Mouse (Mus musculus) liver, embryonic 14.5 days (tissue): ENCODE data around the gene Fkbp15. TPM values are rescaled to one million over a fixed set of nuclear protein-coding genes. Genes with fewer than 3 reads are reported as not detected.

Source experiments
- ATAC-seq: fragments of 200-750 bp; cut with Nextera tagmentation; 2 replicates; pipeline ENCODE4 v1.8.0; 2017; ENCODE audit warnings: moderate number of reproducible peaks, mild to moderate bottlenecking, moderate library complexity; ENCODE audit not compliant: insufficient read depth
- DNase-seq, 3 experiments: peaks; one replicate each; pipeline ENCODE4 v3.0.0-alpha.2; 2012 to 2013; ENCODE audit warnings: low read depth in 3 of 3, low spot score in 3 of 3
- H3K27ac ChIP-seq: fragments of 300-500 bp; sonication (generic); 2 replicates; pipeline ENCODE4 v1.5.1; 2014; ENCODE audit warnings: moderate library complexity, mild to moderate bottlenecking, control low read depth, inconsistent platforms
- H3K27me3 ChIP-seq: fragments of 300-500 bp; sonication (generic); 2 replicates; pipeline ENCODE4 v1.6.1; 2014; ENCODE audit warnings: mild to moderate bottlenecking, low read length, moderate library complexity; ENCODE audit not compliant: control insufficient read depth, insufficient read depth
- H3K36me3 ChIP-seq: fragments of 300-500 bp; sonication (generic); replicated peaks from 2 replicates; pipeline ENCODE4 v1.6.1; 2014; ENCODE audit warnings: low read depth; ENCODE audit not compliant: control insufficient read depth, insufficient read depth
- H3K4me1 ChIP-seq, 2 experiments: fragments of 200-500 bp in 1 of 2; fragments of 300-500 bp in 1 of 2; sonication (generic) in 1 of 2; replicated peaks; 2 replicates each; pipeline ENCODE4 v1.6.1; 2012 to 2014; ENCODE audit warnings: antibody characterized with exemption in 1 of 2, inconsistent platforms in 1 of 2, low read length in 1 of 2; ENCODE audit not compliant: control insufficient read depth in 2 of 2, insufficient read depth in 2 of 2
- H3K4me2 ChIP-seq: fragments of 300-500 bp; sonication (generic); 2 replicates; pipeline ENCODE4 v1.6.1; 2014; ENCODE audit warnings: low read depth, mild to moderate bottlenecking, control low read depth, moderate library complexity
- H3K4me3 ChIP-seq, 2 experiments: fragments of 200-500 bp in 1 of 2; fragments of 300-500 bp in 1 of 2; sonication (generic) in 1 of 2; 2 replicates each; pipeline ENCODE4 v1.5.1; 2012 to 2014; ENCODE audit warnings: low read depth in 2 of 2, low read length in 2 of 2, mild to moderate bottlenecking in 2 of 2, control low read depth in 1 of 2, inconsistent platforms in 1 of 2, moderate library complexity in 1 of 2; ENCODE audit not compliant: insufficient read depth in 1 of 2
- H3K9ac ChIP-seq: fragments of 300-500 bp; sonication (generic); replicated peaks from 2 replicates; pipeline ENCODE4 v1.6.1; 2014; ENCODE audit warnings: mild to moderate bottlenecking, control low read depth, moderate library complexity
- H3K9me3 ChIP-seq: fragments of 300-500 bp; sonication (generic); 2 replicates; pipeline ENCODE4 v1.6.1; 2016; ENCODE audit warnings: low read length, mixed read lengths; ENCODE audit not compliant: control insufficient read depth
- CTCF ChIP-seq: IDR thresholded peaks from 2 replicates; pipeline ENCODE4 v1.5.1; 2016; ENCODE audit warnings: antibody characterized with exemption, low read depth, control low read depth
- EP300 ChIP-seq: IDR thresholded peaks from 2 replicates; pipeline ENCODE4 v1.6.1; 2016; ENCODE audit warnings: antibody characterized with exemption, low read depth
- WGBS: fragments of 180-500 bp; shearing (Covaris S2); extraction: QIAGEN DNeasy Blood & Tissue Kit; methylation state at CpG from one replicate; pipeline ENCODE4 v1.1.7; 2014; ENCODE audit not compliant: insufficient replicate concordance; 5-methylcytosine and 5-hydroxymethylcytosine counted together
- polyA plus RNA-seq, 2 experiments: library from polyadenylated mRNA; depleted of rRNA in 1 of 2; stranded (reverse) in 1 of 2; unstranded in 1 of 2; fragments of >200 nt; fragmentation: Nextera tagmentation in 1 of 2; extraction: Ambion mirVana in 1 of 2; gene quantifications; 2 replicates each; pipeline versions ENCODE4 v1.2.1 to v1.2.3; 2012 to 2014

Gene Fkbp15
- polyA plus RNA-seq, 2 experiments: 9.6 to 9.7 TPM

DNA sequence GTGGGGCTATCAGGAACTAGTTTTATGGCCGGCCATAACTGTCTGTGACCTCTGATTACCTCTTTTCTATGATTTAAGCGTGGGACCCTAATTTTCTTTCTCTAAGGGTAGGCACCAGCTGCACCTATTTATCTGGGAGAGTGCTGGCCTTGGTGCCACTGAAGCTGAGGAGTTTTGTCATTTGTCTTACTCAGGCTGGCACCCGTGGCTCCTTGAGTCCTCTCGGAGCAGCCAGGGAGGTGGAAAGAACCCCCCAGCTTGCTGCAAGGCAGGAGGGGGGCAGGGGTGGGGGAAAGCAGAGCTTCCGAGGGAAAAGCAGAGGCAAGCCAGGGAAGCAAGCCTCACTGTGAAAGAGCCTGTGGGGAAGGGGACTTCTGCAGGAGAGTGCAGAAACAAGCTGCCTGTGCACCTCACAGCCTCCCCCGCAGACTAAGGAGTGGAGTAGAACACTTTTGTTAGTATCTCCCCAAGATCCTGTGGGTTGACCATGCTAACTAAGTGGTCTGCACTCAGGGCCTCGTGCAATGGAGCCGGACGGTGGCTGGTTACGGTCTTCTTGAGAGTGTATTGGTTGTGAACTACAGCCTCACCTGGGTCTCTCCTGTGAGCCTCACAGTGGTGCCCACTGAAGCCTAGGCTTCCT lies 67.0 kb downstream of the Fkbp15 start:
- Histone ChIP-seq H3K4me3 (no peak overlapping the region), H3K9me3 (no peaks in the 10 kb centered on the region), H3K27me3 (no peaks in the 10 kb centered on the region), H3K36me3 (no peaks in the 10 kb centered on the region; the same call in 1 of the 2 replicates), H3K9ac (no peak overlapping the region), H3K4me1 (no peaks in the 10 kb centered on the region), H3K4me2 (no peak overlapping the region), H3K27ac (no peak overlapping the region)
- no peak for ATAC-seq
- no peak for DNase-seq
- WGBS: 73% methylated on average over 10 of the region's 10 CpGs
- TF ChIP-seq CTCF: no peak
- no peak for TF ChIP-seq EP300

DNA sequence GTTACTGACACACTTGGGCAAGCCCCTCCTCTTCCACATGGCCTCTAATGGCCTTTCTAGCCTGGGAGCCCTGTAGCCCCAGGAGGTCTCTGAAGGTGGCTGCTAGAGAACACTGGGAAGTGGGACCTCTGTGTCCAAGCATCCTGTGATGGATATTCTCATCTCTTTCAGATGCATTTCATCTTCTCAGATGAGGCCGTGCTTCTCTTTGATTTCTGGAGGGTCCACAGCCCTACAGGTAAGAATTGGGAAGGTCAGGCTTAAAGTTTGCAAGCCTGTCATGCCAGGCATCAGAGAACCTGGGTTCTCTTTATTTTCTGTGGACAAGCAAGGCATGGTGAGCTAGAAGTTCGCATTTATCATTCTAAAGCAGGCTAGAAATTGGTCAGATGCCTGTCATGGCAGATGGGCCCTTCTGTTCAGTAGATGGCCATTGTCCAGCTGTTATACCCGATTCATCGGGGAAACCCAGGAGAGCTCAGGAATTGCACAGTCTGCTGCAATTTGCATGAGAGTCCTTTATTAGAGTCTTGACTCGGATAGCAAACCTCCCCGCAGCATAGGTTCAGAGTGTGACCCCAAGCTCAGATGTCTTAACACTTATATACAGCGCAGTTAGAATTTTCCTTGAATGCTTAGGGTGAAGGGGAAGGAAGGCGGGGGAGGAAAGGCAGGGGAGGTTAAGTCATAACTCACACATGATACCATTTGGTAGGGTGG lies 67.7 kb downstream of the Fkbp15 start:
- H3K9ac ChIP-seq: no peak overlapping the region
- ATAC-seq: no peak
- no peaks in the 10 kb centered on the region for H3K27me3 ChIP-seq
- no peak overlapping the region for H3K4me3 ChIP-seq
- H3K9me3 ChIP-seq: no peaks in the 10 kb centered on the region
- H3K4me1 ChIP-seq: no peaks in the 10 kb centered on the region
- no peak for DNase-seq
- 72% methylated on average over 8 of the region's 8 CpGs for WGBS
- no peak overlapping the region for H3K27ac ChIP-seq
- no peak overlapping the region for H3K4me2 ChIP-seq
- no peaks in the 10 kb centered on the region; the same call in 1 of the 2 replicates for H3K36me3 ChIP-seq
- TF ChIP-seq EP300 (no peak), CTCF (no peak)

DNA sequence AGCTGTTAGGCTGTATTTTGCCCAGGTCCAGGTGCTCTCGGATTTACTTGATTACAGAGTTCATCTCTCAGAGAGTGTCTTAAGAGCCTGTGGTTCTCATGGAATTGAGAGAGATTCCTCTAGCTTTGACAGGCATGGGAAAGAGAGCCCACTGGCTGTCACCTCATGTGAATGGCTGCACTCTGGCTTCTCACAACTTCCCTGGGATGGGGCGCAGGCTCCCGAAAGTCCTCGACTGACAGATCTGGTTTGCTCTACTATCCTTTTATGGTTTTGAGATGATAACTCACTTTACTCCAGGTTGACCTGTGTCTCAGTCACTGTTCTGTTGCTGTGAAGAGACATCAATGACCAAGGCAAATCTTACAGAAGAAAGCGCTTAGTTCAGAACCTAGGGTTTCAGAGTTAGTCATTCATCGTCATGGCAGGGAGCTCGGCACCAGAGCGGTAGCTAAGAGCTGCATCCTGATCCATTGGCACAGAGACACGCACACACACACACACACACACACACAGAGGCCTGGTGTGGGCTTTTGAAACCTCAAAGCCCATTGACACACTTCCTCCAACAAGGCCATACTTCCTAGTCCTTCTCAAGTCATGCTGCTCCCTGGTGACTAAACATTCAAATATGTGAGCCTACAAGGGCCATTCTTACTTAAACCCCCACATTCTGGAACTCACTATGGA lies 69.4 kb downstream of the Fkbp15 start:
- H3K9me3 ChIP-seq: no peaks in the 10 kb centered on the region
- 60% methylated on average over 9 of the region's 9 CpGs for WGBS
- no peak for ATAC-seq
- no peak overlapping the region for H3K4me2 ChIP-seq
- no peak for TF ChIP-seq EP300
- no peak for TF ChIP-seq CTCF
- DNase-seq: peak in 1 of 3 experiments; percentile 6
- H3K27me3 ChIP-seq: no peaks in the 10 kb centered on the region; the same call in 1 of the 2 replicates
- no peaks in the 10 kb centered on the region for H3K36me3 ChIP-seq
- no peak overlapping the region for H3K9ac ChIP-seq
- H3K27ac ChIP-seq: no peak overlapping the region
- peaks cover 0 to 4% of the 10 kb centered on the region in 2 experiments; a peak in 1 of 4 replicates for H3K4me1 ChIP-seq
- no peak overlapping the region for H3K4me3 ChIP-seq

DNA sequence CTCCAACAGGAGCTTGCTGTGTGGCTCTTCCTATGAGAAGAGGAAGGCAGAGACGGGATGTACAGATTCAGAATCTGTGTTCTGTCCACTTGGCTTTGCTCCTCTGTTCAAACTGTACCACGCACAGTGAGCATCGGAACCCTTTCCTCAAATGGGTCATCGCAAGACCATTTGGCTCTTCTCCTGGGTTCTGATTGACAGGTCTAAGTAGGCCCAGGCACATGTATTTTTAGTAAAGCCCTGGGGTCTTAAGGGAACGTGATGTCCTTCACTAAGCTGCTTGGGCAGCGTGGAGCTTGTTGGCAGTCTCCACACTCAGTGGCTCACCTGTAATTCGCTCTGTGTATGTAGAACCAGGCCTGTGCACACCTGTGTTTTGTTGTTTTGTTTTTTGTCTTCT lies 71.1 kb downstream of the Fkbp15 start:
- no peak overlapping the region for H3K27ac ChIP-seq
- WGBS: 73% methylated on average over 7 of the region's 7 CpGs
- H3K9me3 ChIP-seq: no peaks in the 10 kb centered on the region
- H3K4me2 ChIP-seq: no peak overlapping the region
- H3K4me3 ChIP-seq: no peak overlapping the region
- ATAC-seq (no peak), DNase-seq (no peak)
- no peak for TF ChIP-seq EP300
- TF ChIP-seq CTCF: no peak
- no peaks in the 10 kb centered on the region; the same call in 1 of the 2 replicates for H3K27me3 ChIP-seq
- H3K36me3 ChIP-seq: no peaks in the 10 kb centered on the region
- no peak overlapping the region for H3K9ac ChIP-seq
- peaks cover 0 to 5% of the 10 kb centered on the region in 2 experiments; a peak in 1 of 4 replicates for H3K4me1 ChIP-seq
